Mouse (Mus musculus) forebrain, embryonic 13.5 days (tissue): Measurements from ENCODE around the gene Proser2. TPM values are rescaled to one million over a fixed set of nuclear protein-coding genes. Genes with fewer than 3 reads are reported as not detected.

ENCODE experiments used
- ATAC-seq: fragments of 200-750 bp; cut with Nextera tagmentation; 2 replicates; pipeline ENCODE4 v1.8.0; 2017
- H3K27ac ChIP-seq: fragments of 300-500 bp; sonication (generic); 2 replicates; pipeline ENCODE4 v1.5.1; 2015; ENCODE audit warnings: inconsistent platforms, mild to moderate bottlenecking, moderate library complexity
- H3K27me3 ChIP-seq: fragments of 300-500 bp; sonication (generic); 2 replicates; pipeline ENCODE4 v1.6.1; 2015; ENCODE audit warnings: mild to moderate bottlenecking, inconsistent platforms
- H3K36me3 ChIP-seq: fragments of 300-500 bp; sonication (generic); 2 replicates; pipeline ENCODE4 v1.6.1; 2015; ENCODE audit warnings: mild to moderate bottlenecking, inconsistent platforms; ENCODE audit not compliant: poor library complexity, severe bottlenecking
- H3K4me1 ChIP-seq: fragments of 300-500 bp; sonication (generic); 2 replicates; pipeline ENCODE4 v1.6.1; 2015; ENCODE audit warnings: inconsistent platforms
- H3K4me2 ChIP-seq: fragments of 300-500 bp; sonication (generic); 2 replicates; pipeline ENCODE4 v1.6.1; 2015; ENCODE audit warnings: inconsistent platforms, mild to moderate bottlenecking, moderate library complexity
- H3K4me3 ChIP-seq: fragments of 300-500 bp; sonication (generic); 2 replicates; pipeline ENCODE4 v1.5.1; 2015; ENCODE audit warnings: mild to moderate bottlenecking, inconsistent platforms
- H3K9ac ChIP-seq: fragments of 300-500 bp; sonication (generic); 2 replicates; pipeline ENCODE4 v1.6.1; 2015; ENCODE audit warnings: mild to moderate bottlenecking, inconsistent platforms
- H3K9me3 ChIP-seq: fragments of 300-500 bp; sonication (generic); replicated peaks from 2 replicates; pipeline ENCODE4 v1.6.1; 2016; ENCODE audit warnings: inconsistent platforms
- WGBS: fragments of 180-500 bp; shearing (Covaris S2); methylation state at CpG from one replicate; pipeline ENCODE4 v1.1.7; 2015; 5-methylcytosine and 5-hydroxymethylcytosine counted together
- polyA plus RNA-seq: library from polyadenylated mRNA; unstranded; fragments of >200 nt; fragmentation: Nextera tagmentation; extraction: Ambion mirVana; gene quantifications from 2 replicates; pipeline ENCODE4 v1.2.1, GENCODE M21; 2015

The Proser2 gene
- polyA plus RNA-seq, 1 experiment from 2014 or later: 2.4 TPM

- Histone ChIP-seq H3K9me3 (no peaks in the 10 kb centered on the region), H3K36me3 (no peaks in the 10 kb centered on the region), H3K9ac (no peak overlapping the region), H3K27ac (no peak overlapping the region), H3K4me3 (no peak overlapping the region), H3K4me1 (no peaks in the 10 kb centered on the region), H3K27me3 (no peaks in the 10 kb centered on the region), H3K4me2 (no peak overlapping the region)
- ATAC-seq: no peak
- 77% methylated on average over 19 of the region's 19 CpGs for WGBS
Measured at GRCm38 (mm10) chr2:6085622-6086530, 44.1 kb downstream of the Proser2 start.

GRCm38 (mm10) chr2:6083696-6084095 is 46.3 kb downstream of the Proser2 start:
- H3K4me1 ChIP-seq: no peaks in the 10 kb centered on the region
- H3K4me2 ChIP-seq: no peak overlapping the region
- no peak overlapping the region for H3K9ac ChIP-seq
- 94% methylated on average over 1 of the region's 1 CpGs for WGBS
- no peaks in the 10 kb centered on the region for H3K9me3 ChIP-seq
- no peak overlapping the region for H3K27ac ChIP-seq
- ATAC-seq: no peak
- H3K36me3 ChIP-seq: no peaks in the 10 kb centered on the region
- H3K27me3 ChIP-seq: no peaks in the 10 kb centered on the region
- no peak overlapping the region for H3K4me3 ChIP-seq

GRCm38 (mm10) chr2:6082615-6083014 is 47.4 kb downstream of the Proser2 start:
- Histone ChIP-seq H3K27me3 (no peaks in the 10 kb centered on the region), H3K27ac (no peak overlapping the region), H3K9me3 (no peaks in the 10 kb centered on the region), H3K4me1 (no peaks in the 10 kb centered on the region), H3K9ac (no peak overlapping the region), H3K4me3 (no peak overlapping the region), H3K4me2 (no peak overlapping the region), H3K36me3 (no peaks in the 10 kb centered on the region)
- 86% methylated on average over 6 of the region's 6 CpGs for WGBS
- ATAC-seq: no peak

- Histone ChIP-seq H3K4me2 (no peak overlapping the region), H3K9ac (no peak overlapping the region), H3K36me3 (no peaks in the 10 kb centered on the region), H3K27ac (no peak overlapping the region), H3K4me3 (no peak overlapping the region), H3K27me3 (no peaks in the 10 kb centered on the region), H3K4me1 (no peaks in the 10 kb centered on the region), H3K9me3 (no peaks in the 10 kb centered on the region)
- WGBS: 70% methylated on average over 8 of the region's 8 CpGs
- ATAC-seq: no peak
Measured at GRCm38 (mm10) chr2:6081108-6081507, 48.9 kb downstream of the Proser2 start.

GRCm38 (mm10) chr2:6080037-6080436 is 50.0 kb downstream of the Proser2 start:
- Histone ChIP-seq H3K4me2 (no peak overlapping the region), H3K4me1 (peaks cover 3% of the 10 kb centered on the region; the same call in 1 of the 2 replicates), H3K36me3 (no peaks in the 10 kb centered on the region), H3K4me3 (no peak overlapping the region), H3K27me3 (no peaks in the 10 kb centered on the region), H3K27ac (no peak overlapping the region), H3K9ac (no peak overlapping the region), H3K9me3 (no peaks in the 10 kb centered on the region)
- no peak for ATAC-seq
- WGBS: 76% methylated on average over 1 of the region's 1 CpGs

GRCm38 (mm10) chr2:6075530-6075896 is 54.5 kb downstream of the Proser2 start:
- no peaks in the 10 kb centered on the region for H3K36me3 ChIP-seq
- WGBS: 57% methylated on average over 1 of the region's 1 CpGs
- no peak for ATAC-seq
- H3K9ac ChIP-seq: no peak overlapping the region
- no peak overlapping the region for H3K27ac ChIP-seq
- H3K4me1 ChIP-seq: peaks cover 4% of the 10 kb centered on the region; the same call in 1 of the 2 replicates
- no peak overlapping the region for H3K4me2 ChIP-seq
- no peak overlapping the region for H3K4me3 ChIP-seq
- no peaks in the 10 kb centered on the region for H3K9me3 ChIP-seq
- H3K27me3 ChIP-seq: no peaks in the 10 kb centered on the region

- no peaks in the 10 kb centered on the region for H3K36me3 ChIP-seq
- WGBS: 78% methylated on average over 10 of the region's 10 CpGs
- H3K4me1 ChIP-seq: peaks cover 4% of the 10 kb centered on the region; the same call in 1 of the 2 replicates
- H3K27ac ChIP-seq: no peak overlapping the region
- no peak overlapping the region for H3K4me2 ChIP-seq
- ATAC-seq: no peak
- no peak overlapping the region for H3K9ac ChIP-seq
- no peak overlapping the region for H3K4me3 ChIP-seq
- H3K9me3 ChIP-seq: no peaks in the 10 kb centered on the region
- no peaks in the 10 kb centered on the region for H3K27me3 ChIP-seq
Measured at GRCm38 (mm10) chr2:6074891-6075529, 55.0 kb downstream of the Proser2 start.

GRCm38 (mm10) chr2:6072685-6073260 is 57.2 kb downstream of the Proser2 start:
- ATAC-seq: no peak
- Histone ChIP-seq H3K27ac (no peak overlapping the region), H3K9ac (no peak overlapping the region), H3K27me3 (no peaks in the 10 kb centered on the region), H3K9me3 (no peaks in the 10 kb centered on the region), H3K4me2 (no peak overlapping the region), H3K4me3 (no peak overlapping the region), H3K4me1 (peaks cover 4% of the 10 kb centered on the region; the same call in 1 of the 2 replicates), H3K36me3 (no peaks in the 10 kb centered on the region)
- WGBS: 91% methylated on average over 7 of the region's 7 CpGs

GRCm38 (mm10) chr2:6071598-6072440 is 58.2 kb downstream of the Proser2 start:
- Histone ChIP-seq H3K27me3 (no peaks in the 10 kb centered on the region), H3K4me1 (peaks cover 4% of the 10 kb centered on the region; the same call in 1 of the 2 replicates), H3K9me3 (no peaks in the 10 kb centered on the region), H3K36me3 (no peaks in the 10 kb centered on the region), H3K4me2 (no peak overlapping the region), H3K27ac (no peak overlapping the region), H3K4me3 (no peak overlapping the region), H3K9ac (no peak overlapping the region)
- ATAC-seq: no peak
- 80% methylated on average over 11 of the region's 11 CpGs for WGBS

- ATAC-seq: no peak
- H3K9me3 ChIP-seq: no peaks in the 10 kb centered on the region
- H3K36me3 ChIP-seq: no peaks in the 10 kb centered on the region
Measured at GRCm38 (mm10) chr2:6070925-6071324, 59.1 kb downstream of the Proser2 start.

GRCm38 (mm10) chr2:6067341-6067740 is 62.7 kb downstream of the Proser2 start:
- no peak for ATAC-seq
- Histone ChIP-seq H3K9me3 (no peaks in the 10 kb centered on the region), H3K4me2 (no peak overlapping the region), H3K36me3 (no peaks in the 10 kb centered on the region), H3K27ac (no peak overlapping the region), H3K27me3 (no peaks in the 10 kb centered on the region), H3K4me3 (no peak overlapping the region), H3K9ac (no peak overlapping the region), H3K4me1 (no peaks in the 10 kb centered on the region)
- WGBS: 81% methylated on average over 6 of the region's 6 CpGs

More at GRCm38 (mm10) chr2:6070925-6071324, 59.1 kb downstream of the Proser2 start:
- Histone ChIP-seq H3K9ac (no peak overlapping the region), H3K4me3 (no peak overlapping the region), H3K4me2 (no peak overlapping the region), H3K4me1 (peaks cover 4% of the 10 kb centered on the region; the same call in 1 of the 2 replicates), H3K27me3 (no peaks in the 10 kb centered on the region), H3K27ac (no peak overlapping the region)
- 60% methylated on average over 11 of the region's 11 CpGs for WGBS
